Mouse (Mus musculus) lung, postnatal 0 days (tissue): ENCODE results near the gene Xpo5.

Experiments used
- CTCF ChIP-seq: IDR thresholded peaks from 2 replicates; pipeline ENCODE4 v1.5.1; 2016; ENCODE audit warnings: antibody characterized with exemption, mild to moderate bottlenecking
- EP300 ChIP-seq: IDR thresholded peaks from 2 replicates; pipeline ENCODE4 v1.6.1; 2016; ENCODE audit warnings: antibody characterized with exemption, mild to moderate bottlenecking, control low read depth

- TF ChIP-seq CTCF (peak; percentile 20; the same call in 1 of the 2 replicates), EP300 (no peak)
These were observed at the start of gene Xpo5, which contains the start of gene Polh for GRCm38 (mm10) chr17:46202421-46203071.
